Mouse (Mus musculus) brain, adult 2 months (tissue): ENCODE measurements around the gene Bola2.

Experiments
- DNase-seq: peaks from one replicate; pipeline ENCODE4 v3.0.0; 2011; ENCODE audit warnings: low read depth, low spot score

Bola2 gene

DNA sequence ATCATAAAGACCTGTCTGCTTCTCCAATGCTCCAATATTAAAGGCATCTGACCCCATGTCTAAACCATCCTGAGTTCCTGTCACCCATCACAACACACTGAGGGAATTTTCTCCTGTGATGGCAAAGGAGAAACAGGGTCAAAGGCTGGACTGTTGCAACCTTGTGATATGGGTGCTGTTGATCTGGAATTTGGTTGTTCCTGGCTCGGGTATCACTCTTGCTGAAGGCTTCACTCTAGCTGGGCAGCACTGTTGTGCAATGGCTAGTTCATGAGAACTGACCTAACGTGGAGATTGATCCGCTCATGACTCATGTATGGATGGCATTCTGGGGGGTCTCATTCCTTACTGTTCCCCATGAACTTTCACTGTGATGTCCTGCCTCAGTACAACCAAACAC, 6.2 kb upstream of the Bola2 start:
- no peak for DNase-seq

GRCm38 (mm10) chr7:126690737-126691136, 4.5 kb upstream of the Bola2 start:
- DNase-seq, result no peak

- no peak for DNase-seq
Measured at GRCm38 (mm10) chr7:126691676-126692075, 3.5 kb upstream of the Bola2 start.

DNA sequence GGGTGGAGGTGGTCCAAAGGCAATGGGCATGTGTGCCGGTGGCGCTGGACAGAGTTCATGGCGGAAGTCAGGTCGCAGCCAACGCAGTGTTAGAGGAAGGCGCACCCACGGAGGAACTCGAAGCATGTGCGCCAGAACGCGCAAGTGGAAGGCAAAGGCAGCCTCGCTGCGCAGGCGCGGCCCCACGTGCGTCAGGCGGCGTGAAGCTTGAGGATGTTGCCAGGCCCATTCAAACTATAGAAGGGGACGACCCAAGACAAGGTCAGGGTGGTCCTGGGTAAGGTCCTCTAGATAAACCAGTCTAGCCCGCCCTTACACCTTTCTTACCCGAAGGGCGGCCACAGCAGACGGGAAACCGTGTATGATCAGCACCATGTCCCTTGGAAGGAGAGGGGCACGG, 2.8 kb upstream of the Bola2 start:
- no peak for DNase-seq

DNA sequence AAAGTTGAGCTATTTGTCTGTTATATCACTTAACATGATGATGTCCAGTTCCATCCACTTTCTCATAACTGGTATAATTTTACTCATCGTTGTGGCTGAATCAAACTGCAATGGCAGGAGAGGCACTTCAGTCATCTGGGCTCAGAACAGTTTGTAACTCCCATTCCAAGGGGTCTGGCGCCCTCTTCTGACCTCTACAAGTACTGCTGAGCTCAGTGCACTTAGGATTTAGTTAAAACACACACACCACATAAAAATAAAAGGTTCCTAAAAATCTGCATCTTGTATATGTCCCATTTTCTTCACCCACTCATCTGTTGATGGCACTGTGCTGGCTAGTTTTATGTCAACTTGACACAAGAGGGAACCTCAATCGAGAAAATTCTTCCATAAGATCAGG, 1.9 kb upstream of the Bola2 start:
- peak; percentile 92 for DNase-seq

GRCm38 (mm10) chr7:126693781-126694180, 1.4 kb upstream of the Bola2 start:
- DNase-seq, result no peak

GRCm38 (mm10) chr7:126694441-126695051, 655 bp upstream of the Bola2 start:
- DNase-seq, result peak; percentile 40

DNA sequence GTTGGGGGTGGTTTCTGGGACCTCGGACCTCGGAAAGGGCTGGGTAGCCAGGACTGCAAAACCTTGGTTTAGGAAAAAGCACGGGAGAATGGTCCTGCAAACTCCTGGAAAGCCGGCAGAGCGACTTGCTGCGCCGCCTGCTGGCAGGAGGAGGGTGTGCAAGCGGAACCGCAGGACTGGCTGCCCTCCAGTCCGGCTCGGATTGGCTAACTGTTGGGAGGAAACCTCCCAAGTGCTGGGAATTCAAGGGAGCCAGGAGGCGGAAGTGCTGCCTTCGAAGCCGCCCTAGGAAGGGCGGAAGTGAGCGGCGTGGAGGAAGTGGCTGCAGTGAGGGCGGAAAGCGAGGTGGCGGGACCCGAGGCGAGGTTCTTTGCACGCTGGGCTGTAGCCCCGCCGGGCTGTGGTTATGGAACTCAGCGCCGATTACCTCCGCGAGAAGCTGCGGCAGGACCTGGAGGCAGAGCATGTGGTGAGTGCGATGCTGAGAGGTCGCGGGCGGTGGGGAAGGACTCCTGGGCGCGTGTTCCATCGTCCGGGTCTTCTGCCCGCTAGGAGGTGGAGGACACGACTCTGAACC, 518 bp downstream of the Bola2 start, which contains the start of gene Slx1b:
Gene Slx1b (minus strand): TSS at position 154 of the 577 bp plus-strand sequence.
- peak; percentile 99 for DNase-seq

GRCm38 (mm10) chr7:126696303-126696702, 1.1 kb downstream of the Bola2 start:
- no peak for DNase-seq

DNA sequence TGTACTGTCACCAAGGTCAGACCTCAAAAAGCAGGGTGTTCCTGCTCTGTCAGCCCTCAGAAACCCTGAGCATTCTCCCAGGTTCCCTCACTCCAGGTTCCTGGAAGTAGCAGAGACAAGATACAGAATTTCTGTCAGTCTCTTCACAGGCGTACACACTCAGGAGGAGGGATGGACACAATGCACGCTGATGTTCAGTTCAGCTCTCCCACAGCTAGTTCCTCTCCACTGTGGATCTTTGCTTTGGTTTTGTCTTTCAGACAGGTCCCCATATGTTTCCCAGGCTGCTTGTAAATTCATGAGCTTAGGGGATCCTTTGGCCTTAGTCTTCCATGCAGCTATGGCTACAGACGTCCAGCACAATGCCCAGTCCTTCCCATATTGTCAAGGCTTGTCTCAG, 1.7 kb downstream of the Bola2 start:
- no peak for DNase-seq

GRCm38 (mm10) chr7:126697838-126698237, 2.6 kb downstream of the Bola2 start:
- DNase-seq, result no peak

- DNase-seq, result no peak
Measured at GRCm38 (mm10) chr7:126700063-126701015, 5.1 kb downstream of the Bola2 start.

- peak; percentile 93 for DNase-seq
Measured at GRCm38 (mm10) chr7:126701070-126701469, 5.9 kb downstream of the Bola2 start.

DNA sequence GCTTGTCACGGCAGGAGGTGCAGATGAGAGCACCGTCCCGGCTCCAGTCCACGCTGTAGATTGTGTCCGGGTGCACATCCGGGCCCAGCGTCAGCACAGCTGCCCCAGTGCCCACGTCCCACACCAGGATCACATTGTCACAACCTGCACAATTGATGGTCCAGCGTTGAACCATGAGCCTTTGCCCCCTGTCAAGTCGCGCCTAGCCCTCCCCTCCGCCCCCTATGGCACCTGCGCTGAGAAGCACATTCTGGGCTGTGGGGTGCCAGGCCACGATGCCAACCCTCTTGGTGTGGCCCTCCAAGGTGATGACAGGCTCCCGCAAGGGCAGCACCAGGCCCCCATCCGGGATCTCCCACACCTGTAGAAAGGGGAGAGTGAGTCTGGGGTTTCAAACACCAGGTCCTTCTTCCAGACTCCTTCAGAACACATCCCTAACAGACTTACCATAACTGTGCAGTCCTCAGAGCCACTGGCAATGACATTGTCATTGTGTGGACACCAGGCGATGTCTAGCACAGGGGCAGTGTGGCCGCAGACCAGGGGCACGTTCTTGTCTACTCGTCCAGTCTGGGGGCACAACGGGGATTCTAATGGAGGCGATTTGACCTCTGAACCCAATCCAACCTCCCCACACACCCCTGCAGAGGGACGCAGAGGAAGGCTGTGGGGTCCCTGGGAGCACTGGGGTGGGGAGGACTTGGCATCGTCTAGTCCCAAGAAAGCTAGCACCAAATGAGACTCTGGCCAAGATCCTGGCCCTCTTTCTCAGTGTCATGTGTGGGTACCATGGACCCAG, 6.6 kb downstream of the Bola2 start:
- no peak for DNase-seq

DNA sequence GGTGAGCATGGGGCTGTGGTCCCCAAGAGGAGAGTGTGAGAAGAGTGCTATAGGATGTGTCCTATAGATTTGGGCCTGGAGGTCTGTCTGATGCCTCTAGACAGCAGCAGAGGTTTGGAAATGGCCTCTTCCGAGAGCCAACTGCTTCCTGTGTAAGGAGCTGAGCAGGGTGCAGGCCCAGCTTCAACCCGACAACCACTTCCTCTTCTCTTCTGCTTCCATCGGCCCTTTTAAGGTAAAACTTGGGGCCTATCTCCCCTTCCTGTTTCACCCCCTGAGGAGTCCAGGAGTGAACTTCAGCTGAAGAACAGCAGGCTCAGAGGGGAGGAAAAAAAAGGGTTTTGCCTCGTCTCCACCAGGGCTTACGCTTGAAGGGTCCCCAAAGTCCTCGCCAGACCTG, 7.2 kb downstream of the Bola2 start:
- DNase-seq, result peak; percentile 55

DNA sequence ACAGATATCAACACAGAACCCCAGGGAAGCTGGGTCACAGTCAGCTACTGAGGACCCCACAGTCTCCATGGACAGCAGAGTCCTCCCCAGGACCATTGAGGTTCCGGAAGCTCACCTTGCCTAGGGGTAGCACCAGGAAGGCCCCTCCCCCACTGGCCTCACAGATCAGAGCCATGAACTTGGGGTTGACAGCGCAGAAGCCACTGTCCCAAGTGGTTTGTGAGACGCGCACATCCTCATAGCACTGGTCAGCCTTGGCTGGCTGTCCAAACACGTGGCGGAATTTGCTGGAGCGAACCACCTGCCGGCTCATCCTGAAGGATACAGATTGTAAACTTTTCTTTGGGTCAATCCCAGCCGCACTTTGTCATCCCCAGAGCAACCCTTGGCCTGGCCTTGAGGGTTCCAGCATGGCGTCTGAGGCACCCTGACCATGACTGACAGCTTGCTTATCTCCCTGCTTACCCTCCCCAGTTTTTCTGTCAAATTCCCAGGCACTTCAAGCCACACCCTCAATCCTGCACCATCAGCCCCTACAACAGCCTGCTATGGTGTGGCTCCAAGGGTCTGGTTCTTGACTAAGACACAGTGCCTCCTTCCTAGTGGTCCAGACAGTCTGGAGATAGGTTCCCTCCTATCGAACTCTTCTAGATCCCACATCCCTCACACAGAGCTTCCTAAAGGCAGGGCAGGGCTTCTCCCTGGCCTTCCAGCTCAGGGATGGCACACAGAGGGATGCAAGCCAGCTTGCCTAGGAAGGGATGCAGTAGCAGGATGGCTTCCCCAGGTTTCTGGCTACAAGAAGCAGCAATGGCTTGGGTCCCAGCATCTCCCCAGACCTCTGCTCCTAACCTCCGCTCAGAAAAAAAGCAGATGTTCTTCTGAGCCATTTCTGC, 7.9 kb downstream of the Bola2 start:
- DNase-seq, result peak; percentile 63

GRCm38 (mm10) chr7:126703757-126704077, 8.5 kb downstream of the Bola2 start:
- DNase-seq, result peak; percentile 72

- peak; percentile 96 for DNase-seq
Measured at GRCm38 (mm10) chr7:126704121-126704980, 9.2 kb downstream of the Bola2 start.

DNA sequence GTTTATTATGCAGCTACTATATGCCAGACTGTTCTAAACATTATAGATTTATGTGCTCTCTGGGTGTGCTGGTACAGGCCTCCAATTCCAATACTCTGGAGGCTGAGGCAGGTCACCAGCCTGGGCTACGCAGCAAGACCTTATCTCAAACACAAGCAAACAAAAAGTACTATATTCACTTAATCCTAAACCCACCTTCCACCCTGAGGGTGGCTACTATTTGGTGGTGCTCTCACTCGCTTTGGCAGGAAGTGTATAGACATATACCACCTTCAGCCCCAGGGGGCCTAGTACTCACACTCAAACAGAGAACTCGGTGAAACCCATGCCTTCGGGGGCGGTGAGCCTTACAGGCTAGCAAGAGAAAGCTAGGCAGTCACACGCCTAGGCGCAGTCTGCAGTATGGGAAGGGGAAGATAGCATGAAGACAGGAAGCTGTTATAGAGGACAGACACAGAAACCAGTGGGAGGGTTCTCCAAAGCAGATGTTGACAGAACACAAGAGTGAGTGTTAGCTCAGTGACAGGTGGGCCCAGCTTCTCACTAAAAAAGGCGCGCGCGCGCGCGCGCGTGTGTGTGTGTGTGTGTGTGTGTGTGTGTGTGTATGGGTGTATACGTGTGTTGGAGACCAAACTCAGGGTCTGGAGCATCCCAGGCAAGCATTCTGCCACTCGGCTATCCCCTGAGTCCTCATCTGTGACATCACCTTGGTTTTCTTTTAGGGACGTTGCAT, 12.4 kb downstream of the Bola2 start, which contains the start of gene Coro1a:
Gene Coro1a (minus strand): TSS at position 346 of the 733 bp plus-strand sequence.
- peak; percentile 48 for DNase-seq
